Mouse (Mus musculus): ENCODE data around the gene Sec16b. TPM values are rescaled to one million over a fixed set of nuclear protein-coding genes. Genes with fewer than 3 reads are reported as not detected.

Gene Sec16b
- polyA plus RNA-seq, 2 experiments: 5.9 to 6.1 TPM

DNA sequence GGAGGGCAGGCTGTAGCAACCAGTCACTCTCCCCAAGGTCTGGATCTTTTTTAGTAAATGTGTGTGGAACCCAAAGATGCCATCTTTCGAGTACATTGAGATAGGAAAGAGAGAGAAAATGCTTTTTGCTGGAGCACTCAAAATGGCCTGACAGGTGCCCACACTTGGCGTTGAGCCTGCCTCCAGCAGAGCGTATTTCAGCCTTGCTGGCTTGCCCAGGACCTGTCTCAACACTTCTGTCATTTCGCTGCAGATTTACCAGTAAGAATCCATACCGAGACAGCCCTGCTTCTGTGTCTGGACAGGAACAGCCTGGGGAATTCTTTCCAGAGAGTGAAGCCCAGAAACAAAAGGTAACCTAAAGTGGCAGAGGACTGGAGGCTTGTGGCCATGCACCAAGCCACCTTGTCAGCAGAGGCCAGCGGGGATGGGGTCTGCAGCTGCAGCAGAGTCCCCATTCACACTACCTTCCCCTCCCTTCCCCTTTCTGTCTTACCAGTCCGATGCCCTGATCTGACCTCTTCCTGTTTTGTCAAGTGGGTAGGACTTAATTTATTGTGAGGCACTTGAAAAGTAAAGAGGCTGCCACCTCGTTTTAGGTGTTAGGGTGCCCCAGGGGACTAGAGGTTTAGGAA, 26.4 kb downstream of the Sec16b start:
- no peak overlapping the region for H3K27ac ChIP-seq (replicated peaks; ENCODE audit: low read depth, low read length)
- H3K4me2 ChIP-seq (replicated peaks; ENCODE audit: low read depth, low read length, severe bottlenecking): no peak overlapping the region
- H3K4me3 ChIP-seq (replicated peaks; ENCODE audit: low read length): no peak overlapping the region
- H3K9ac ChIP-seq (ENCODE audit: low read depth, low read length, severe bottlenecking): peak overlapping the region; percentile 3; the same call in 1 of the 2 replicates
- 39% methylated on average over 8 of the region's 8 CpGs for WGBS
- no peak for ATAC-seq (ENCODE audit: low FRiP score, low read depth)
- H3K9me3 ChIP-seq (ENCODE audit: control insufficient read depth, low read length): no peaks in the 10 kb centered on the region
- no peaks in the 10 kb centered on the region for H3K27me3 ChIP-seq (ENCODE audit: control insufficient read depth, insufficient read depth, low read length)
- no peak for TF ChIP-seq POLR2A (IDR thresholded peaks at IDR 0.05; ENCODE audit: borderline replicate concordance, extremely low read depth, insufficient read depth, insufficient read length)
- no peak for DNase-seq (ENCODE audit: low spot score)
- no peaks in the 10 kb centered on the region for H3K36me3 ChIP-seq (ENCODE audit: control insufficient read depth, insufficient read depth, low read length)
- no peaks in the 10 kb centered on the region for H3K4me1 ChIP-seq (ENCODE audit: control insufficient read depth, insufficient read depth, low read length)

DNA sequence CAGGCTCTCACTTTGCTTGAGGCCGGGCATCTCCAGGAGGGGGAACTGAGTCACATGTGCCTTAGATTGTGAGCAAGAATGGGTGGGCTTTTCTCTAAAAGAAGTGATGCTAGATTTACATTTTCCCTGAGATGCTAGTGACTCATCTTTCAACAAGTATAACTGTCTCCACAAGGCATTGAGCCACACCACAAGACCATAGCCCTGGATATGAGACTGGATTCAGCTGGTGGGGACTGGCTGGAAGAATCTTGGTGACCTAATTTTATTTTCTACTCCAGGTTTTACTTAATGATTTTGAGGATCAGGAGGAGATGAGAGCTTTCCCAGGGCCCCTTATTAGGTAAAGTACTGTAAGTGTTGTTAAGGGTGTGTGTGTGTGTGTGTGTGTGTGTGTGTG, 29.0 kb downstream of the Sec16b start:
- H3K9me3 ChIP-seq (ENCODE audit: control insufficient read depth, low read length): no peaks in the 10 kb centered on the region
- no peaks in the 10 kb centered on the region for H3K36me3 ChIP-seq (ENCODE audit: control insufficient read depth, insufficient read depth, low read length)
- H3K4me2 ChIP-seq (replicated peaks; ENCODE audit: low read depth, low read length, severe bottlenecking): no peak overlapping the region
- H3K4me3 ChIP-seq (replicated peaks; ENCODE audit: low read length): no peak overlapping the region
- TF ChIP-seq POLR2A (IDR thresholded peaks at IDR 0.05; ENCODE audit: borderline replicate concordance, extremely low read depth, insufficient read depth, insufficient read length): no peak
- no peak for ATAC-seq (ENCODE audit: low FRiP score, low read depth)
- no peak overlapping the region for H3K9ac ChIP-seq (ENCODE audit: low read depth, low read length, severe bottlenecking)
- no peaks in the 10 kb centered on the region for H3K4me1 ChIP-seq (ENCODE audit: control insufficient read depth, insufficient read depth, low read length)
- H3K27ac ChIP-seq (replicated peaks; ENCODE audit: low read depth, low read length): no peak overlapping the region
- WGBS: 100% methylated on average over 1 of the region's 1 CpGs
- DNase-seq (ENCODE audit: low spot score): no peak
- no peaks in the 10 kb centered on the region for H3K27me3 ChIP-seq (ENCODE audit: control insufficient read depth, insufficient read depth, low read length)

DNA sequence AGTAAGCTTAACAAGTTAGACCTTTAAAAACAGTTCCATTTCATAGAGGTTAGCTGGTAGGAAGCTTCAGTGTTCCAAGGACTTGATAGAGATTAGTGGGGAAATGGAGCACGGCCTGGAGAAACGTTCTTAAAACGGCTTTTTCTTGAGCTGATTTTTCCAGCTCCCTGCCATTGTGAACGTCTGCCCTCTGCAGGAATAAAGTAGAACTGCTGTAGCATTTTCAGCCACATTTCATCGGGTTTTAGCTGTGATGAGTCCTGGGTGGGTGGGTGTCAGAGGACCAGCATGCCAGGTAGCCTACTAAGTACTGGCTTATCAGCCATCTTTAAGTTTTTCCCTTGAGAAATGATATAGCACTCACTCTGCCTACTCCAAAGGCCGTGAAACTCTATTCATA, 29.9 kb downstream of the Sec16b start:
- Histone ChIP-seq H3K4me2 (replicated peaks; ENCODE audit: low read depth, low read length, severe bottlenecking) (no peak overlapping the region), H3K4me1 (ENCODE audit: control insufficient read depth, insufficient read depth, low read length) (no peaks in the 10 kb centered on the region), H3K9me3 (ENCODE audit: control insufficient read depth, low read length) (no peaks in the 10 kb centered on the region), H3K36me3 (ENCODE audit: control insufficient read depth, insufficient read depth, low read length) (no peaks in the 10 kb centered on the region), H3K27ac (replicated peaks; ENCODE audit: low read depth, low read length) (no peak overlapping the region), H3K4me3 (replicated peaks; ENCODE audit: low read length) (no peak overlapping the region), H3K9ac (ENCODE audit: low read depth, low read length, severe bottlenecking) (no peak overlapping the region), H3K27me3 (ENCODE audit: control insufficient read depth, insufficient read depth, low read length) (no peaks in the 10 kb centered on the region)
- DNase-seq (ENCODE audit: low spot score) (peak; percentile 67), ATAC-seq (ENCODE audit: low FRiP score, low read depth) (peak; percentile 44; the same call in 1 of the 2 replicates)
- 9% methylated on average over 6 of the region's 6 CpGs for WGBS
- TF ChIP-seq POLR2A (IDR thresholded peaks at IDR 0.05; ENCODE audit: borderline replicate concordance, extremely low read depth, insufficient read depth, insufficient read length): no peak

DNA sequence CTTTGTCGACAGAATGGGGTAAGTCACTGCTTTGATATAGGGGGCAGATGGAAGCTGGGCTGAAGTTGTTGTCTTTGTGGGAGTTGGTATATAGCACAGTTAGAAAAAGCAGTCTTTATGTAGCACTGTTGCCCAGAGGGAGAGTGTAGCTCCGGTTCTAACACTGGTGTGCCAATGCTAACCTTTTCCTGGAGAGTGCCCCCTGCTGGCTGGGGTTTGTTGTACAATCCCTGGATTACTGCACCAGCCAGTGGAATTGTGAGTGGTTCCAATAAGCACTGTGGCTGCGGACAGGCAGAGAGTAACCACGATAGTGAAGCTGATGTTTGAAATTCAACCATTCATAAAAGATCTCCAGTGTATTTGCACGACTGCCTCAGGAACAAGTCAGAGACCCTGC, 31.1 kb downstream of the Sec16b start:
- no peak for DNase-seq (ENCODE audit: low spot score)
- Histone ChIP-seq H3K27ac (replicated peaks; ENCODE audit: low read depth, low read length) (no peak overlapping the region), H3K4me3 (replicated peaks; ENCODE audit: low read length) (no peak overlapping the region)

DNA sequence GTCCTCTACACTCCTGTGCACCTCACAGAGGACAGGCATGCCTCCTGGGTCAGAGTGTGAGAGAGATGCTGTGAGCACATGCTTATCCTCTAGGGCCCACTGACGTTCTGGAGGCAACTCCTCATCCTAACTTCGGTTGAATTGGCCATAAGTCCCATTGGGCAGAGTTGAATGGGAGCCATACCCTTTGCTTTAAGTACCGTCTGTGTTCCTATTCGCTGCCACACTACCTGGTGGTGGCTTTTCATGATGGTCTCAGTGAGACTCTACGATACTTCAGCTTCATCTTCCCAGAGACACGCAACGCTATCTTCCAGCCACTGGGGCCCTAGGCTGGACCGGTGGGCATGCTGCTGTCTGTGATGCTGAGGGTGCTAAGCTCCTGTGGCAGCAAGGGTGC, 38.5 kb downstream of the Sec16b start:
- no peak overlapping the region for H3K9ac ChIP-seq (ENCODE audit: low read depth, low read length, severe bottlenecking)
- ATAC-seq (ENCODE audit: low FRiP score, low read depth): no peak
- H3K4me2 ChIP-seq (replicated peaks; ENCODE audit: low read depth, low read length, severe bottlenecking): no peak overlapping the region
- H3K4me1 ChIP-seq (ENCODE audit: control insufficient read depth, insufficient read depth, low read length): no peaks in the 10 kb centered on the region
- H3K36me3 ChIP-seq (ENCODE audit: control insufficient read depth, insufficient read depth, low read length): no peaks in the 10 kb centered on the region
- TF ChIP-seq POLR2A (IDR thresholded peaks at IDR 0.05; ENCODE audit: borderline replicate concordance, extremely low read depth, insufficient read depth, insufficient read length): no peak
- H3K27ac ChIP-seq (replicated peaks; ENCODE audit: low read depth, low read length): no peak overlapping the region
- no peak for DNase-seq (ENCODE audit: low spot score)
- H3K27me3 ChIP-seq (ENCODE audit: control insufficient read depth, insufficient read depth, low read length): no peaks in the 10 kb centered on the region
- 94% methylated on average over 8 of the region's 8 CpGs for WGBS
- H3K4me3 ChIP-seq (replicated peaks; ENCODE audit: low read length): no peak overlapping the region
- no peaks in the 10 kb centered on the region for H3K9me3 ChIP-seq (ENCODE audit: control insufficient read depth, low read length)

More for the DNA sequence above, 31.1 kb downstream of the Sec16b start:
- Histone ChIP-seq H3K27me3 (ENCODE audit: control insufficient read depth, insufficient read depth, low read length) (no peaks in the 10 kb centered on the region), H3K9me3 (ENCODE audit: control insufficient read depth, low read length) (no peaks in the 10 kb centered on the region), H3K9ac (ENCODE audit: low read depth, low read length, severe bottlenecking) (no peak overlapping the region), H3K36me3 (ENCODE audit: control insufficient read depth, insufficient read depth, low read length) (no peaks in the 10 kb centered on the region), H3K4me2 (replicated peaks; ENCODE audit: low read depth, low read length, severe bottlenecking) (no peak overlapping the region), H3K4me1 (ENCODE audit: control insufficient read depth, insufficient read depth, low read length) (no peaks in the 10 kb centered on the region)
- WGBS: 77% methylated on average over 5 of the region's 5 CpGs
- TF ChIP-seq POLR2A (IDR thresholded peaks at IDR 0.05; ENCODE audit: borderline replicate concordance, extremely low read depth, insufficient read depth, insufficient read length): no peak
- no peak for ATAC-seq (ENCODE audit: low FRiP score, low read depth)

Data from limb, embryonic 14.5 days (tissue).